Mouse (Mus musculus): ENCODE data around the gene Fam57b.

GRCm38 (mm10) chr7:126848794-126849193, 51.3 kb downstream of the Fam57b start:
- TF ChIP-seq POLR2A (IDR thresholded peaks at IDR 0.05; ENCODE audit: low read depth, low read length): no peak
- no peak for TF ChIP-seq CTCF (conservative IDR thresholded peaks at IDR 0.05 in 1 of 2, IDR thresholded peaks at IDR 0.05 in 1 of 2; ENCODE audit: low read depth in 2 of 2, low read length in 2 of 2)
- TF ChIP-seq GABPA (IDR thresholded peaks at IDR 0.05; ENCODE audit: insufficient replicate concordance, low read depth, low read length): no peak
- no peak for TF ChIP-seq JUND (conservative IDR thresholded peaks at IDR 0.05; ENCODE audit: low read depth, low read length)
- TF ChIP-seq CHD2 (IDR thresholded peaks at IDR 0.05; ENCODE audit: low read length): no peak
- no peak for TF ChIP-seq MAFK (IDR thresholded peaks at IDR 0.05; ENCODE audit: insufficient replicate concordance, low read length)
- no peak for TF ChIP-seq IRF4 (IDR thresholded peaks at IDR 0.05; ENCODE audit: low read depth, low read length)
